Mouse (Mus musculus) yolk sac, embryonic 10.5 days (tissue): Measurements from ENCODE around the gene Grrp1.
A peak's percentile ranks its signal among the peaks of the same experiment; 100 is the strongest.
"Not testable (repeated sequence)": the region's sequence is repeated elsewhere in the genome, so short reads cannot be mapped to it uniquely, and the experiment has no call there.

Experiments used
- DNase-seq: peaks from one replicate; pipeline ENCODE4 v3.0.0-alpha.2; 2017; ENCODE audit warnings: low spot score

Grrp1 gene

DNA sequence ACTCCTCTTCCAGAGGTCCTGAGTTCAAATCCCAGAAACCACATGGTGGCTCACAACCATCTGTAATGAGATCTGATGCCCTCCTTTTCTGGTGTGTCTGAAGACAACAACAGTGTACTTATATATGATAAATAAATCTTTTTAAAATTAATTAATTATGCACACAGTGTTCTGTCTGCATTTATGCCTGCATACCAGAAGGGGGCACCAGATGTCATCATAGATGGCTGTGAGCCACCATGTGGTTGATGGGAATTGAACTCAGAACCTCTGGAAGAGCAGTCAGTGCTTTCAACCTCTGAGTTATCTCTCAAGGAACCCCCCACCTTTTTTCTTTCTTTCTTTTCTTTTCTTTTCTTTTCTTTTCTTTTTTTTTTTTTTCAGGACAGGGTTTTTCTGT lies 15.7 kb upstream of the Grrp1 start:
- DNase-seq, result not testable (repeated sequence)

DNA sequence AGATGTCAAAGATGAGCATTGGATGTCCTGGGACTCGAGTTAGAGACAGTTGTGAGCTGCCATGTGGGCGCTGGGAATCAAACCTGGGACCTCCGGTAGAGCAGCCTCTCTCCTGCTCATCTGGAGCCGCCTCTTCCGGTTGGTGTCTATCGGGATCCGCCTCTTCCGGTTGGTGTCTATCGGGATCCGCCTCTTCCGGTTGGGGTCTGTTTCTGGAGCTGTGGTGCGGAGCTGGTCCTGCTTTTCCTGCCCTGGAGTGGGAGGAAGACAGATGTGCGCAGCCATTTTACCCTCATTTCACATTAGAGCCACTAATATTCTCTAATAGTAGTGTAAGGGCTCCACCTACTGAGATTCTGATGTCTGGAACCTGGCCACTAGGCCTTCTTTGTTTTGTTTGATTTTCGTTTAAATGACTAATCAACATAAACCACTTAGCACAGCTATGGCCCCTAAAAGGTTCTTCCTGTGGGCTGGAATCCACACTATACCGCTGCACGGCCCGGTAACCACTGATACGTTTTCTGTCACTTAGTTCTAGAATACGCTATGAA lies 14.3 kb upstream of the Grrp1 start:
- DNase-seq, result no peak

DNA sequence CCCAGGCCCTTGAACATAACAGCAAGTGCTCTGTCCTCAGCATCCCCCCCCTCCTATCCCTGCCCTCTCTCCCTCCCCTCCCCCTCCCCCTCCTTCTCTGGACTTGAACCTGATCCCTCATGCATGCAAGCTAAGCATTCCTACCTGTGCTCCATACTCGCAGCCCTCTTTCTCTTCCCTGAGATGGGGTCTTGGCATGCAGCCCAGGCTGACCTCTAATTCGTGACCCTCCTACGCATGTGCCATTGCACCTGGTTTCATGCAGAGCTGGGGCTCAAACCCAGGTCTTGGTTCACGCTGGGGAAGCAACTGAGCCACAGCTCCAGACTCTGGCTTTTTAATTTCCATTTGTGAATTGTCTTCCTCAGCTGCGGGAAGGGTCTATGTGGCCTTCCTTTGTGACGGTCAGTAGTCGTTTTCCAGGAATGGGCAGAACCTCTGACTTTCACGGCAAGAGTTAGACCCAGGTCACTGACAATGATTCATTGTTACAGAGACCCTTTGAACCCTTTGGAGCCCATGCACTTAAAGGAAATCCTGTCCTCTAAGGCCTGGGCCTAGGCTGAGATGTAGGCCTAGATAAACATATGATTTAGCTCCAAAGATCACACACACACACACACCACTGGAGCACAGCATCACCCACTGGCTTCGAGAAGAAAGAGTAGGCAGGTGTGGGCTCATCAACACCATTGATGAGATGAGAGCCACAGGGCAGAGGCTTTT lies 12.1 kb upstream of the Grrp1 start:
- DNase-seq, result no peak

DNA sequence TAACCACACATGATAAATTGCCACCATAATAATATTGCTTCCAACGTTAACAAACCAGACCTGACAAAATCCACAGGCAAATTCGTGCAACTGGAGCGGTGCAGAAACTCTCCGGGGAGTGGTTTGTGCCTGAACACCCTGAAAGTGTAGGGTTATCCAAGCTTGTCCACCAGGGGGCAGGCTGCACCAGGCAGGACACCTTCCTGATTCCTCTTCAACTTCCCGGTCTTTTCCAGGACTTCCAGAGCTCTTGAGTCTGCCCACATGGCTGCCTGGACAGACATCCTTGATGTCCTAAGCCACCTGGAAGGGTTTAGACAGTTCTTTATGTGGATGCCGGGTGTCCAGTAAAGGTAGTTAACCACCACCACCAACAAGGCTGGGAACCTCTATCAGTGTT lies 9.3 kb upstream of the Grrp1 start:
- DNase-seq, result no peak

DNA sequence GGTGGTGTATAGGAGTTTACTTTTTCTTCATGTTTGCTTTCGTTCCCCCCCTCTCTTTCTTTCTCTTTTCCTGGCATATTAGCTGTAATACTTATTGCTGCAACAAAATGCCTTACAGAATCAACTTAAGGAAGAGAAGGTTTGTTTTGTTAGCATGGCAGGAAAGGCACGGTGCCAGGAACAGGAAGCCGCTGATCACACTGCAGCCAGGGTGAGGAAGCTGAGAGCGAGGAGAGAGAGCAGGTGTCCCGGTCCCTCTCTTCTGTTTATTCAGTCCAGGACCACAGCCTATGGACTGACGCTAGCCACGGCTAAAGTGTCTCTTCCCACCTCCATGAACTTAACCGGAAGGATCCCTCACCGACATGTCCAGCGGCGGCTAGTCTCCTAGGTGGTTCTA lies 4.4 kb upstream of the Grrp1 start:
- DNase-seq, result no peak

DNA sequence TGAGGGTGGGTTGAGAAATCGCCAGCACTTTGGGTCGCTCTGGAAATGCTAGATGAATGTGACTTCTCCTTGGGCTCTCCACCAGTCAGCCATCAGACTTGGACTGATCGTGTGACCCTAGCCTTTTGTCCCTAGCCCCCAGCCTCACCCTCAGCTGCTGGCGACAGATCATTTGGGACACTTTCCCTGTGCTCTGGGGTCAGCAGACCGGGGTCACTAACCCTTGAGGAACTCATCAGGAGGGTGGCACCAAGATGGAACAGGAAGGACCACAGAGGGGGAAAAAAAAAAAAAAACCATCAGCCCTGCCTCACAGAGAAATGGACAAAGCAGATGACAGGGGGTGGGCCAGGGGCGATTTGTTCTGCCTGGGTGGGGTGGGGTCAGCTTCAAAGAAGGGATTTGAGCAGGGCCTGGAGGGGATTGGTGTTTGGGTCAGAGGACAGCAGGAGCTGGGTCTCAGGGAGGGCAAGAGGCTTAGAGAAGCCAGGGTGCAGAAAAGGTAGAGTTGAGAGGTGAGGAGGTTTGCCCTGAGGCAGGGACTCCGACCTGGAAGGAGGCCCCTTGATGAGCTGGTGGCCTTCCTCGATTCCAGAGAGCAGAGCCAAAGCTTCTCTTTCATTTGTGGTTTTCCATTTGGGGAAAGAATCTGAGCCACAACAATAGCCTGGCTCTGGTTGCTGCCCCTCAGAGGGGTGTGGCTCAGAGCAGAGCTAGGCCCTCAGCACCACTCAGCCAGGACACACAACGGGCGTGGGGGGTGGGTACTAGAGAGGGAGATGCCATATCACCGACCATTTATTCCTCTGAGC lies 3.5 kb upstream of the Grrp1 start:
- DNase-seq, result no peak

DNA sequence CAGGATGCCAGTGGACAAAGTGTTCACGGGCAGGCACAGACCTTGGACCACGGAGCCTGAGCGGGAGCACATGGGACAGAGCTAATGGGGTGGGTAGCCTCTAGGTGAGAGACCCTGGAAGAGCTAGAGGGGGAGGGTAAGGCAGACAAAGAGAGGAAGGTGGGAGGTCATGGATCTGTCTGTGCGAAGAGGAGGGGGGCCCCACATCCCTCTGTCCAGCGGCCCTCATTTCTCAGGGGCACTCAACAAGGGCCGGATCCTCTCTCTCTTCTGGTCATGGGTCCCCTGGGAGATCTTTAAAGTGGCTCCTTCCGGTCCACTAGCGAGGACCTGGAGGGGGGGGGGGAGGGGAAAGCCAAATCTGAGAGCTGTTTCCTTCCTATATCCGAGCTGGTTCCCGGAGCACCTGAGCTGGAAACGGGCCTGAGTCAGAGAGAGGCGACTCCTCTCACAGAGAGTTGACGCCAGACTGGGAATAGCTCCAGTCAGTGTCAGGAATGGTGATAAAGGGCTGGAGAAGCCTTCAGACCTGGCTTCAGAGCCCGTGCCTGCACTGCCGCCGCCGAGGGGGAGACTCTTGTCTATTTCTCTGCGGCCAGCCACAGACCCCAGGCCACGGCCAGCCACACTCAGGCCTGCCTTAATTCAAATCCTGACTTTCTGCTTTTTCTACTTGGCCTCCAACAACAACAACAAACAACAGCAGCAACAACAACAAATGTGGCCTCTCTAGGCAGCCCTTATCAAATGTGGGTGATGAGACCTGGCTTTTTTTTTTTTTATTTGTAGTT lies 2.7 kb upstream of the Grrp1 start:
- no peak for DNase-seq

DNA sequence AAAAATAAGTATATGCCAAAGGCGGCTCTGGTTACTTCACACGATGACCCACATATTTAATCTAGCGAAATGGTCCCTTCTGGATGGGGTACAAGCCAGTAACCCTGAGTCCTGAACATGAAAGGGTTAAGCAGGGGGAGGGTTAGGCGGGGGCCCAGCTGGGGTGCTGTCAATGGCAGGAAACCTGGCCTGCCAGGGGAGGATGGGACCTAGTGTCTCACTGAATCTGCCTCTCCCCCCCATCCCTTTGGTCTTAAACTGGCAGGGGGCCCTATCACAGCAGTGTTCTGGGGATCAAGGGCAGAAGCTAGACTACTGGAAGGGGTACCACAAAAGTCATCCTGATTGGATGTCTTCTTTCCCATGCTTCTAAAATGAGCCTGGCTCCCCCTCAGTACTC lies 1.9 kb upstream of the Grrp1 start:
- no peak for DNase-seq

DNA sequence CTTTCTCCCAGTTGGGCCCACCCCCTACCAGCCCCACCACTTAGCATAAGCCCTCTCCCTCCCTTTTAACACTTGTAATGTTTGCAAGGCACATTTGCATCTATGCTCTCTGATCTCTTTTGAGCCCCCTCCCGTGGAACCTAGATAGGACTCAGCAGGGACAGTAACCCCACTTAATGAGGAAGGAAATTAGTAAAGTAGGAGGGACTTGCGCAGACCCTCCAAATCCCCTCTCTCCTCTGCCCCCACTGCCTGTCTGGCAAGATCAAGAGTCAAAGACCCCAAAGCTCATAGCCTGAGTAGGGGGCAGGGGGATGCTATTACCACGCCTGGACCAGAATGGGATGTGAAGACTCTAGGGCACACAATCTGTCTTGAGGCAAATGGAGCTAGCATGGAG lies 929 bp upstream of the Grrp1 start:
- no peak for DNase-seq

DNA sequence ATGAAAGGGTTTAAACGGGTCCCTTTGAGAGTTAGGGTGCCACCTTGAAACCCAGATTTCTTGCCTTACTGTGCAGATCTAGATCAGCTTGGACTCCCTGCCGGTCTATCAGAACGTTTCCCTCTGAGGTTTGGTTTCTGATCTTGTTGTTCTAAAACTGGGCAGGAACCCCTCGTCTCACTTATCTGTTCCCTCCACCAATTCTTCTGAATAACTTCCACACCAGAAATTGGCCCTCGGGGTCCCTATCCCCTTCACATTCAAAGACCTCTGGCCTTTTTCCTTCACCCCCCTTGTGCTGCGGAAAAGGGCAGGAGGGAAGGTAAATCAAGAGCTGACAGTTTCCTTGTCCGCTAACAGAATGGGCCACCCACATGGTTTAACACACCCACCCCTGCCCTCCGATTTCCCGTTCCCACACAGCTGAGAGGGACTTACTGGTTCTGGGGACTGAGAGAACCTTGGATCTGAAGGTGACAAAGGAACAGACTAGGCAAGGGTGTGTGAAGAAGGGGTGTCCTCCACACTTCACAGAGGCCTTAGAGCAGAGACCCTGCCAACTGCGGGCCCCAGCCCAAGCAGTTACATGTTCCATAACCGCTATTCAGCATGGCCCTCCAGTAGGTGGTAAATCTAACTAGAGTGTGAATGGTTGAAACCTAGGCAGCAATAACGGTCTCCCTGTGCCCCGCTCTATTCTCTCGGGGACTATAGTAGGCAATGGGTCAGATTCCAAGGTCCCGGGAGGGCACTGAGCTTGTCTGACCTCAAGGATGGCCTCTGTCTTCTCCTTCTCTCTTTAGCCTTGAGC lies 790 bp downstream of the Grrp1 start:
- no peak for DNase-seq

DNA sequence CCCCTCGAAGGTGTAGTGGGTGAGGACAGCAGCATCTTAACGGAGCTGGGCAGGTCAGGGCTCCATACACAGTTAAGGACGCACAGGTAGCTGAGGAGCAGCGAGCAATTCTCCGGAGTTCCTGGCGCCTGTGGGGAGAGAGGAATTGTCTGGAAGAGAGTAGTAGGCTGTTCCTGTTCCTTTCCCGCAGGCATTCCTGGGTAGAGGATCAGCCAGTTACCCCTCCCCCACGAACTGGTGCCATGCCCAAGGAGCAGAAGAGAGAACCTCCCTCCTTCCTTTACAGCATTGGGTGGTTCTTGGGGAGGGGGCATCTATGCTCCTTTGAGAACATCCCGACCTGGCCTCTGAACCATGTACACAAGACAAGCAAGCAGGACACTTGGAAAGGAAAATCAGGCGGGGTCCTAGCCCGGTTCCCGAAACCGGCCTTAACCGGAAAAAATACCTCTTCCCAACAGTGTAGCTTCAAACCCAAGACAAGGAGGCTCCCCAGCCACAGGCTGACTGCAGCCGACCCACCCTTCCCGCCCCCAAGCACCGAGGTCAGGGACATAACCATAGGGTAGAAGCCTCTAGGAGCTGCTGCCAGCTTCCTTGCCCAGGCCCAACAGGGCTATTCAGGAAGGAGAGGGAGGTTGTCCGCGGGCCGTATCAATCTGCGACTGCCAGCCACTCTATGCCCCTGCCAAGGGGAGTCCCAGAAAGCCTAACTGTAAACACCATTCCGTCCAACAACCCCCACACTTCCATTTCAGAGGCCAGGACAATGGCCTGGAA lies 1.6 kb downstream of the Grrp1 start:
- no peak for DNase-seq

DNA sequence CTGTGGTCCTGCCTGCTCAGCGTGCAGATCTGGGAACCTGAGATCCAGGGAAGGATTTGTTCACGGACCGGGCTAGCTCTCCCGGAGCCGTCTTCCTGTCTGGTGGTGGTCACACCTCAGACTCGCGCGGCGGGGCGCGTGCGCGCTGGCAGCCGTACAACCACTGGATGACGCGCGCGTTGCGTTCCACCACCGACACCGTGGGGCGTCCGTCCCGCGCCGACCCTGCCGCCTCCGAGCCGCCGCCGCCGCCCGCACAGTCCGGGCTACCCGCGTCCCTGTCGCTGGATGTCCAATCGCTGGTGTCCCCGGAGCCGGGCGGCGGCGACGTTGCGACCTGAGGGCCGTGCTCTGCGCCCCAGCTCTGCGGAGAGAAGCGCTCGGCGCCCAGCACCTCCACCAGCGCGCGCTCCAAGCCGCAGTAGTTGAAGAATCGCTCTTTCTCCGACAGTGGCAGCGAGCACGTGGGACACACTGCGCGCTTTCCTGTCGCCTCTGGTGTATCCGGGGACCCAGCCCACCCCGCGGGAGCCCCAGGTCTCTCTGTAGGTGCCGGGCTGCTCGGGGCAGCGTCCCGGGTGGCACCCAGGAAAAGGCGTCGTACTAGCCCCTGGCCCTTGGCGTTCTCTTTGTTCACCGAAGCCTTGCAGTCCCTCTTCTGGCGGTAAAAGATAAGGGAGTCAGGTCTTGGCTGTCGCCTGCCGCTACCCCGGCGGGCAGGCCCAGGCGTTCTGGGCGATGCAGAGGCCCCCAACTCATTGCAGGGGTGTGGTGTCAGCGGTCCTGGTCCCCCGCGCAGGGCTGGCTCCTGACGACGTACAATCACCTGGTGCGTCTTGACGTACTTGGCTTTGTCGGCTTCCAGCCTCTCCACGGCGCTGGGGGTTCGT lies 2.4 kb downstream of the Grrp1 start:
- no peak for DNase-seq

DNA sequence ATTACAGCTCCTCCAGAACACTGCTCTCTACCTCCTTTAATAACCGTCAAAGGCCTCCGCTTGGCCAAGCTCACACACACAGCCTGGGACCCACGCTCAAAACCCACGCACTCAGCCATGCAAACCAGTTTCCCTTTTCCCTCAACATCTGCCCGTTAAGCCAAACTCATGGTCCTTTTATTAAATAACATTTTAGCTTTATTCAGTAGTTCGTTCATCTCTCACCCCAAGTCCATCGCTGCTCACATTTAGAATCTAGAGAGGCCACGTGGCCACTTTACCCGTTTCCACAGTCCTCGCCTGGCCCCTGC lies 3.0 kb downstream of the Grrp1 start:
- DNase-seq, result no peak

DNA sequence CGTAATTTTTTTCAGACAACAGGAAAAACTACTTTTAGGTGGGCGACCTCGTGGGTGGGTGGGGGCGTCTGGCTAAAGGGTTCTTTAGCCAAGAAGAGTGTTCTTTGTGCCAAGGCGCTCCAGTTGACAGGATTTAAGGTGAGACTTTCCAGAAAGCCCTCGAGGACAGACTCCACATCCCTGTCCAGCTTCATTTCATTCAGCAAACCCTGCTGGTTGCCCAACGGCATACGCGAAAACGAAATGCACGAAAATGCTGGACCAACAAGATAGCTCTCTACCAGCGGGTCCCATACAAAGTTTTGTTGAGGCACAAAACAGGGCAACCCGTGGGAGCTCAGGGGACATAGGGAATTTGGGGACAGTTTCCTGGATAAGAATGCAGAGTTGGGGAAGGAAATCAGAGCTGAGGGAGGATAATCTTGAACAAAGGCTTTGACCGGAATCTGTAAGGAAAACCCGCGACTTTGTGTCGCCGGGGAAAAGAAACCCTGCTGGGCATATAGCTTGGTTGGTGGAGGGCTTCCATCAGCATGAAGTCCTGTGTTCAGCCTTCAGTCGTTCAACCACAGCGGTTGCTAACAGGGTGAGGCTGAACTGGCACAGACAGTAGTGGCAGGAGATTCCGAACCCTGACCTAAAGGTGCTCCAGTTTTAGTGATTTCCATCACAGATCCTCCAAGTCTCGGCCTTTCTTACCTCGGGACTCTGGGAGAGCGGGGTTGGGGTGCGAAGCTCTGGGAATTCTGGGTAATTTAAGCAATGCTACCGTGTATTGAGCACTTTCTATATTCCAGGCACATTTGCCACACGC lies 3.6 kb downstream of the Grrp1 start:
- no peak for DNase-seq

DNA sequence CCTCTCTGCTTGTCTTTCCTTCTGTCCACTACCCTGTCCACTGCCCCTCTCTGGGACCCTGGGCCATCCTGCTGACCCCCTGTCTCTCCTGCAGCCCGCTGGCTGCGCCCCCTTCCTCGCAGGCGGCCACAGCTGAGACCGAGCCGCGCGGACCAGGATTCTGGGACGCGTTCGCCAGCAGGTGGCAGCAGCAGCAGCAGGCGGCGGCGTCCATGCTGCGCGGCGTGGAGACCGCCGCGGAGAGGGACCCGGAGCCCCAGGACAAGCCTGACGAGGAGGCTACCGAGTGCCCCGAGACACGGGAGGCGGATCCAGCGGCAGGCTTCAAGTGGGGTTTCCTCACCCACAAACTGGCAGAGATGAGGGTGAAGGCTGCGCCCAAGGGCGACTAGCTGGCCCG lies 4.3 kb downstream of the Grrp1 start:
- DNase-seq, result no peak

DNA sequence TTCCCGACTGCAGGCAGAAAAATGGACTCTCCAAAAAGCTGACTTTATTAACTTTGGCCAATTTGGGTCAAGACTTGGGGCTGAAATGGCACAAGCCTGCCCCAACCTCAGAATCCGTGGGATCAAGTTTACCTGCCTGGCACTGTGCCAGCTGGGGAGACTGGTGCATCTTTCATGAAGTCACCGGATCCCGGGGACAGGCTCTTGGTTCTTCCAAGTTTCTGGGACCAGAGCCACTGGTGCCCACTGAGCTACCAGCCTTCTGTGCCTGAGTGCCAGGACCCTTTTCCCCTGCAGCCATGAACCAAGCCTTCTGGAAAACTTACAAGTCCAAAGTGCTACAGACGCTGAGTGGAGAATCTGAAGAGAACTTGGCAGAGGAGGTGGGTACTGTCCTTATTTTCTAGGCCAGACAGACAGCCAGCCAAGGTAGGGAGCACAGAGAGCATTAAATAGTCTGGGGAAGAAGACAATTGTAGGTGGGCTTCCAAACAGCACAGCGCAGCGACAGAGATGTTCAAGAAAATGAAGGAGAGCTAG lies 7.1 kb downstream of the Grrp1 start, which contains the start of gene Gm30191:
TSS of gene Gm30191 (plus strand) at position 217 of the 540 bp plus-strand sequence.
- DNase-seq, result no peak

DNA sequence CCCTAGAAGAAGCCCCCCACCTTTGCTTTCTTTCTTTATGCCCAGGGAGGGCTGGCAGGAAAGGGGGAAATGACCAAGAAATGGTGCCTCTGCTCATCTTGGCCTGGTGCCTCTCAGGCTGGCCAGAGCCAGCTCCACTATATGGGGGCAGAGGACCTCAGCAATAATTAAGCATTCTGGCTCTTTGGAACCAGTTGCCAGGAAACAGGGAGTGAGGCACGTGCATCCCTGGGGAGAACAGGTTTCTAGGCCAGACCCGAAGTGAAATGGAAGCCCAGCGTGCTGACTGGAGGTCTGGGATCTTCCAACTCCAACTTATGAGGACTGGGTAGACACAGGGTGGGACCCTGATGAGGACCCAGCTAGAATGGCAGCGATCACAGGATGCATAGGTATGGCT lies 7.7 kb downstream of the Grrp1 start:
- DNase-seq, result no peak

DNA sequence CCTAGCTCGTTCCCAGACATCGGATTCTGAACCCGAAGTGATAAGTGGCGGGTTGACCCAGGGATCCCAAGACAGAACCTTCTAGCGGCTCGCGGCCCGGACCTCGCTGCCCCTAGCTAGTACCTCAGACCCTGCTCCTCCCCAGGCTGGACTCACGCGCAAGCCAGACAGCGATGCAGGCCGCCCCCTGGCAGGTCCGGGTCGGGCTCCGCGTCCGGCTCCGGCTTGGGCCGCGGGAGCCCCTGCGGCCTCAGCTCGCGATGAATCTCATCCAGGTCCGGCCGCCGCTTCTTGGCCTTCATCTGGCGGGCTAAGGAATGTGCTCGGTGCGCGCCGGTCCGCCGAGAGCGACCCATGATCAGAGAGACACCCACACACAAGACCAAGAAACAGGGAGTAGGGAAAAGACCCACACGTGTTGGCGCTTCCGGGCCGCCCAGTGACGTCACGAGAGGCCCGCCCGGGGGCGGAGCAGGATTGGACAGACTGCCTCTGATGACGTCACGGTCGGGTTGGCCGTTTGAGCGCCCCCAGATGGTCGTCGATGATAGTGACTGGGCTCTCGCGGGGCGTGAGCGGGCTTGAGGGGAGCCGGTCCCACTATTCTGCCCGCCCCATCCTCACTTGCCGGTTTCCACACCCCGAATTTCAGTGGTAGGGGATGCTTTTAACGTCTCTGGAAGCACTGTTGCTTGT lies 8.6 kb downstream of the Grrp1 start, which contains the start of gene Zfp593:
TSS of gene Zfp593 (minus strand) at position 445 of the 696 bp plus-strand sequence.
- peak; percentile 92 for DNase-seq
